In genomic region chr5:45292383-45292782, GRCm38 (mm10) we compare ENCODE assay signal across 8 mouse cellular contexts.
DNase-seq lines count a peak whose midpoint lies in the region; ATAC-seq and TF ChIP-seq lines count a peak whose summit lies in the region.

No protein-coding gene starts in this region.

- H3K9me3 ChIP-seq in liver, embryonic 14.5 days (ENCODE audit: control insufficient read depth, low read length), result no peaks in the 10 kb centered on the region

- H3K27ac ChIP-seq in liver, embryonic 14.5 days, result no peak overlapping the region

- no peak overlapping the region for H3K9ac ChIP-seq in liver, embryonic 14.5 days (replicated peaks)

- no peaks in the 10 kb centered on the region for H3K4me1 ChIP-seq in liver, embryonic 14.5 days (replicated peaks; ENCODE audit: control insufficient read depth in 2 of 2, insufficient read depth in 2 of 2, low read length in 1 of 2)

- peak; percentile 31; the same call in 1 of the 2 replicates for ATAC-seq in liver, embryonic 14.5 days (ENCODE audit: insufficient read depth)
- ATAC-seq in CD4-positive, CD25-positive, alpha-beta regulatory T cell, adult 4 months, result no peak
- no peak for ATAC-seq in erythroblast, adult 5-6 weeks (replicated peaks; ENCODE audit: low FRiP score, poor library complexity, severe bottlenecking)

- no peaks in the 10 kb centered on the region for H3K27me3 ChIP-seq in liver, embryonic 14.5 days (ENCODE audit: control insufficient read depth, insufficient read depth, low read length)

- TF ChIP-seq CTCF in liver, embryonic 14.5 days (IDR thresholded peaks at IDR 0.05; ENCODE audit: low read depth), result no peak

- H3K4me3 ChIP-seq in liver, embryonic 14.5 days (ENCODE audit: insufficient read depth in 1 of 2, low read depth in 2 of 2, low read length in 2 of 2), result no peak overlapping the region

- no peaks in the 10 kb centered on the region for H3K36me3 ChIP-seq in liver, embryonic 14.5 days (replicated peaks; ENCODE audit: control insufficient read depth, insufficient read depth, low read depth)

- peak; percentile 20 for DNase-seq in urinary bladder, postnatal 14 days (ENCODE audit: low spot score)
- no peak for DNase-seq in urinary bladder, postnatal 10 days (ENCODE audit: low spot score)
- peak; percentile 39 to 56 for DNase-seq in heart, postnatal 36 days
- DNase-seq in liver, embryonic 14.5 days (ENCODE audit: low read depth in 3 of 3, low spot score in 3 of 3), result peak in 1 of 3 experiments; percentile 23
- no peak for DNase-seq in urinary bladder, adult 2 months (ENCODE audit: low spot score)
- DNase-seq in frontal cortex, postnatal 36 days (ENCODE audit: low spot score in 2 of 2), result no peak

- intact Hi-C loops in heart, postnatal 36 days (cut with DNase I), result loop anchor here (5.0 kb wide), 1 partner anchor 800 kb away; no protein-coding TSS in a partner anchor

- no peak for TF ChIP-seq EP300 in liver, embryonic 14.5 days (IDR thresholded peaks at IDR 0.05; ENCODE audit: low read depth)

- 23% methylated on average over 1 of the region's 1 CpGs for WGBS in liver, embryonic 14.5 days (ENCODE audit: insufficient replicate concordance)

- no peak overlapping the region for H3K4me2 ChIP-seq in liver, embryonic 14.5 days (ENCODE audit: low read depth)

Comparison
In these comparisons a context has a peak if more than half of its experiments do, and no peak if none do; other contexts are left out.
1. DNase-seq: peak in urinary bladder, postnatal 14 days (single experiment) and heart, postnatal 36 days (2 of 2); none in urinary bladder, postnatal 10 days (single experiment), urinary bladder, adult 2 months (single experiment) and frontal cortex, postnatal 36 days (0 of 2).